Mouse (Mus musculus): ENCODE measurements around the gene Ccdc134.

DNA sequence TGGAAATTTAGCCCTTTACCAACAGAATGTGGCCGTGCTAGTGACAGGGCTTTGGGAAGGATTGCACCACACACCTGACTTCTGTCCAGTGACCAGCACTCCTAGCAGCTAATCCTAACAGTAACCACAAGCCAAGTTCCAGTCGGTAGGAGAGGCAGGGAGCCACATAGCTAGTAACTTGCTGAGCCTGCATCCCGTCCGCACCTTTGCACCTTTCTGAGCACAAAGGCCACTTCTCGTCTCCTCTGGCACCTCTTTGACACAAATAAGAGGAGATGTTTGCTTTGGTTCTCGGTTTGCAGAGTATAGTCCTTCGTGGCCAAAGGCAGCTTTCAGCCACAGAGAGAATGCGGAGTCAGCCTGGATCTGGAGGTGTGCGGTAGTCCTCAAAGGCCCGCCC is 56.9 kb downstream of the Ccdc134 start:
- no peak for TF ChIP-seq CTCF (conservative IDR thresholded peaks at IDR 0.05; ENCODE audit: low read length)
- no peak for TF ChIP-seq NANOG (IDR thresholded peaks at IDR 0.05; ENCODE audit: borderline replicate concordance, low read length)
